In the genomic region with DNA sequence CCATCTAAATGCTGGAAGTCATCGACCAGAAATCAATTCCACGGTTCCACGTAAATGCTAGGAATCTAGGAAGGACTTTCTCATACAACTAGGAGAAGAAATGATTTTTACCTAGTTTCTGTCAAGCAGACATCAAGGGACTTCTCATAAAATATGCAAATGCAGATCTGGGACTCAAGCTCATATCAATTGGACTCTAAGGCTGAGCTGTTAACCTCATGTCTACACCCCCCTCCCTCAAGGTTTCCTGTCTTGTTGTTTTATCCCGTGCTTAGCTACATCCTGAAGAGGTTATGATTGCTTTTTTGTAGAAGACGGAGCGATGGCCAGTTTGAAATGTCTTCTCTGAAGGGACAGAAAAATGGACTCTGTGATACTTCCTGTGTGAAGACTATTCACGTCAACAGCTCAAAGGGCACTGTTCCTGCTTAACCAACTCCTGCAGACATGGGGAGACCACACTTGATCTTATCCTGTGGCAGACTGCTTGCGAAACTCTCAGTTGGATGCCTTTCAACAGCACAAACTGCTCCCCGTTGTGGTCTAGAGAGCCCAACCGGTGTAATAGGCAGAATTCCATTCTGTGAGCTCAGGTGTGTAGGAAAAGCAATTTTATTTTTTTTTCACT, we compare ENCODE assay signal across 10 mouse cellular contexts.
DNase-seq lines count a peak whose midpoint lies in the region; ATAC-seq and TF ChIP-seq lines count a peak whose summit lies in the region.
"Had no signal": no experiment of that assay in that cellular context is flagged by ENCODE, and none has a peak within 500 bp of the region (broad histone marks: within the 10 kb centered on the region; RNA-seq: fewer than 3 reads in every experiment).

No protein-coding gene starts in this region.

- no peak overlapping the region for H3K27ac ChIP-seq in heart, embryonic 11.5 days (ENCODE audit: low read depth, low read length)
- H3K27ac ChIP-seq in embryonic fibroblast, embryonic 13.5 days (ENCODE audit: insufficient read depth, low read length), result peak overlapping the region; percentile 21; the same call in 1 of the 2 replicates
- H3K27ac ChIP-seq in hindbrain, embryonic 11.5 days (ENCODE audit: low read depth, low read length), result no peak overlapping the region

- H3K4me2 ChIP-seq in heart, embryonic 11.5 days, result 0 out of 2 replicates have a peak overlapping the region, but pooled peaks have one; percentile 6
- H3K4me2 ChIP-seq in hindbrain, embryonic 11.5 days (replicated peaks; ENCODE audit: low read depth, low read length), result no peak overlapping the region

- no peak for TF ChIP-seq POLR2A in embryonic fibroblast, embryonic 13.5 days (IDR thresholded peaks at IDR 0.05; ENCODE audit: low read depth, low read length)

- intact Hi-C loops in heart, postnatal 36 days (cut with DNase I), result no loop called here

- H3K9me3 ChIP-seq in heart, embryonic 11.5 days (replicated peaks; ENCODE audit: control insufficient read depth, low read length), result no peaks in the 10 kb centered on the region
- H3K9me3 ChIP-seq in hindbrain, embryonic 11.5 days (ENCODE audit: control insufficient read depth, low read length), result no peaks in the 10 kb centered on the region

- no peaks in the 10 kb centered on the region for H3K27me3 ChIP-seq in heart, embryonic 11.5 days (ENCODE audit: control insufficient read depth, insufficient read depth, low read length)
- no peaks in the 10 kb centered on the region for H3K27me3 ChIP-seq in hindbrain, embryonic 11.5 days (ENCODE audit: control insufficient read depth, insufficient read depth, low read length)

- no peak for ATAC-seq in heart, embryonic 11.5 days (replicated peaks; ENCODE audit: insufficient number of reproducible peaks, low FRiP score, low TSS enrichment)
- ATAC-seq in hindbrain, embryonic 11.5 days (ENCODE audit: low FRiP score), result no peak
- ATAC-seq: forebrain, embryonic 16.5 days had no signal

- no peak overlapping the region for H3K9ac ChIP-seq in heart, embryonic 11.5 days (ENCODE audit: low read depth, low read length)
- no peak overlapping the region for H3K9ac ChIP-seq in hindbrain, embryonic 11.5 days (ENCODE audit: low read depth, low read length)

- peaks cover 5% of the 10 kb centered on the region; the same call in 1 of the 2 replicates for H3K4me1 ChIP-seq in heart, embryonic 11.5 days (ENCODE audit: control insufficient read depth, insufficient read depth, low read length)
- H3K4me1 ChIP-seq in embryonic fibroblast, embryonic 13.5 days (ENCODE audit: control insufficient read depth, insufficient read depth, low read length), result peaks cover 9% of the 10 kb centered on the region
- H3K4me1 ChIP-seq in hindbrain, embryonic 11.5 days (replicated peaks; ENCODE audit: control insufficient read depth, insufficient read depth, low read length), result 0 out of 2 replicates have a peak, but pooled peaks cover under 1% of the 10 kb centered on the region

- TF ChIP-seq CTCF in embryonic fibroblast, embryonic 13.5 days (IDR thresholded peaks at IDR 0.05; ENCODE audit: borderline replicate concordance, insufficient read depth, low read length), result no peak

- WGBS in heart, embryonic 11.5 days (ENCODE audit: insufficient replicate concordance), result 24% methylated on average over 10 of the region's 10 CpGs
- WGBS in hindbrain, embryonic 11.5 days, result 44% methylated on average over 10 of the region's 10 CpGs

- H3K4me3 ChIP-seq in heart, embryonic 11.5 days (ENCODE audit: low read depth, low read length), result no peak overlapping the region
- no peak overlapping the region for H3K4me3 ChIP-seq in embryonic fibroblast, embryonic 13.5 days (ENCODE audit: insufficient read depth, low read length)
- no peak overlapping the region for H3K4me3 ChIP-seq in hindbrain, embryonic 11.5 days (ENCODE audit: low read depth, low read length)

- no peak for DNase-seq in heart, postnatal 36 days
- DNase-seq in 3T3-L1 (ENCODE audit: low read depth, low spot score), result peak; percentile 83
- peak; percentile 71 for DNase-seq in lung, postnatal 36 days
- no peak for DNase-seq in hindbrain, embryonic 11.5 days (ENCODE audit: low spot score)
- no peak for DNase-seq in embryo, embryonic 10.5 days (ENCODE audit: low spot score)
- DNase-seq in retina, postnatal 1 day, result no peak
- DNase-seq: midbrain, embryonic 14.5 days had no signal

- no peaks in the 10 kb centered on the region for H3K36me3 ChIP-seq in heart, embryonic 11.5 days (ENCODE audit: control insufficient read depth, insufficient read depth, low read length)
- no peaks in the 10 kb centered on the region for H3K36me3 ChIP-seq in hindbrain, embryonic 11.5 days (ENCODE audit: control insufficient read depth, insufficient read depth, low read length)

Comparison
In these comparisons a context has a peak if more than half of its experiments do, and no peak if none do; other contexts are left out.
1. DNase-seq: peak in 3T3-L1 (single experiment) and lung, postnatal 36 days (single experiment); none in heart, postnatal 36 days (0 of 2), hindbrain, embryonic 11.5 days (single experiment), embryo, embryonic 10.5 days (single experiment) and retina, postnatal 1 day (single experiment).